Mouse (Mus musculus) hematopoietic stem cell, adult 5-6 weeks (primary cell): ENCODE measurements around the gene Rpgr. TPM values are rescaled to one million over a fixed set of nuclear protein-coding genes. Genes with fewer than 3 reads are reported as not detected.

ENCODE experiments used
- ATAC-seq, 2 experiments: fragments of 125-278 bp in 1 of 2; replicated peaks in 1 of 2; 2 replicates each; pipeline ENCODE4 v1.8.0; 2016 to 2017; ENCODE audit warnings: inconsistent platforms in 2 of 2, mild to moderate bottlenecking in 2 of 2, moderate number of reproducible peaks in 2 of 2, low read depth in 1 of 2, moderate TSS enrichment in 1 of 2; ENCODE audit not compliant: low FRiP score in 2 of 2, poor library complexity in 2 of 2, severe bottlenecking in 2 of 2, insufficient read depth in 1 of 2, low TSS enrichment in 1 of 2
- total RNA-seq: library from RNA; stranded (forward); fragments of 172-1452, 232-1000 nt; gene quantifications from 2 replicates; pipeline ENCODE4 v1.2.3, GENCODE M21; 2017

The Rpgr gene
- total RNA-seq, 1 experiment from 2014 or later: 9.7 TPM

DNA sequence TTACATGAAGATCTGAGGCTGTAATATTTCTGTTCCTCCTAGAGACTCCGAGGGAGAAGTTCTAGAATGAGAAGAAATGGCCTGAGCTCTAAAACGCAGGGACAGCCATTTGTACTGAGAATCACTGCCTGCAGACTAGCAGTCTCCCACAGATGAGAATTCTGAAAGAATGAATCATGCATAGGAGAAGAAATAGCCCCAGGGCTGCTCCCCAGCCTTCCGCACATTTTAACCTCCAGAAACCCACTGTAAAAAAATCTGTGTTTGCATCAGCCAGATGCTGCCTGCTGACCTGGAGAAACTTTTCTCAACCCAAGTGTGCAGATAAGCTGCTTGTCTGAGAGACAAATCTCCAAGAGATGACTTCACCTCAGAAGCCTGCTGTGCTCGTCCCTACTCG, 111.2 kb downstream of the Rpgr start:
- ATAC-seq: no peak

DNA sequence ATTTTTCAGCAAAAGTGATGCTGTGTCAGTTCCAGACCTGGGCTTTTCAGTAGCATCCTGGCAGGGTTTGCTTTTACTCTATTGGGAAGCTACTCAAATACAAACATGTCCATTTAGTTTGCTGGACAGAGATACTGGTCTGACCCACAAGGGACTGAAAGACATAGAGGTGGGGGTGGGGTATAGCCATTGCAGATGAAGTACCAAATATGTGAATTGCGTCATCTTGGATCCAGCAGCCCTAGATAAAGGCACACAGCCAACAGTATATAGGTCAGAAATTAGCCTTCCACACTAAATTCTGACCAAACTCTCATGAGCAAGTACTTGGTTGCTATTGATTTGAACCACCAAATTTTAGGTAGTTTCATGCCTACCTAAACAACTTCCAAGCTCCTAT, 114.0 kb downstream of the Rpgr start:
- no peak for ATAC-seq

DNA sequence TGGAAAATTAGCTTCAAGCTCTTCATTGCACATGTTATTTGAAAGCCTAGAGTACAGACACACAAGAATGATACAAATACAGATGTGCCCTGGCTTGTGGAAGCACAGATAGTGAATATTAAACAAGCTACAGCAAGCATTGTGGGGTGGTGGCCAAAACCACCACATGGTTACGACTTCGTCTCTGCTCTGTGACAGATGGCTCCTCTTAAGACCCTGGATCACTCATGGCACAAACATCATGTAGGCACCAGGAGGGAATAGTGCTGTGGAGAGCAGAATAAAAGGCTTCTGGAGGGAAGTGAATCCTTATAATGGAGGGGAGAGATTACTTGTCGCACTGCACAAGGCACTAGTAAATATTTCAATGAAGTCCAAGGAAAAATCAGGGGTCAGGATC, 120.9 kb downstream of the Rpgr start:
- no peak for ATAC-seq

- ATAC-seq: no peak
Measured at GRCm38 (mm10) chrX:10080385-10080784, 136.3 kb downstream of the Rpgr start.

DNA sequence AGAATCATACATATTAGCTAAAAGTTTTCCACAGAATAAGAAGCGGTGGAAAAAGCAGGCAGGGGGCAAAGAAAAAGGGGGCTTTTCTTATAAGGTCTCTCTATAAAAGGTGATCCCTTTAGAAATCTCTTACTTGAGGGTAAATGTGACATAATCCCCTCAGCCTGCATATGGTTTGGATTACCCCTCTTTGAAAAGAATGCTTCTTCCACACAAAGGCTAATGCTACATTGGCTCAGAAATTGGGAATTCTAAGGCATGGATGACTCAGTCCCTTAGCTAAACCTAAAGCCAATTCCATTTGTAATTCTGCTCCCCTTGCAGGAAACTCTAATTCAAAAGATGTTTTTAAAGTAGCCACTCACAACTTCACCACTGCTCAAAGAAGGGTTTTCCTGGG, 136.7 kb downstream of the Rpgr start:
- ATAC-seq: no peak

DNA sequence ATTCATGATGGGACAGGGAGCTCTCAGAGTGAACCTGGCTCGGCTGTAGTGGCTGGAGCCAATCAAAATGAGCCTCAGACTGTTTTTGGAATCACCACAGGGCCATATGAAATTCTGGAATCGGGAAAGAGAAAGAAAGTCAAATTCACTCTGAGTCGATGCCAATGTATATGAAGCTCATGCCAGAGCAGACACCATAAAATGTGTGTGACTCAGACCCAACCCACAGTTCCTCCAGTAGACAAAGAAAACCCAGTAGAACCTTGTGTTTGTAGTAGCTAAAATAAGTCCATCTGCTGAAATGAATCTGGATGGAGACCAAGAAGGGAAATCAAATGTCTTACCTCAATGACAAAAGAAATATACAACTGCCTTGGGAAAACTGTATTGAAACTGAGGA, 142.8 kb downstream of the Rpgr start:
- no peak for ATAC-seq

- no peak for ATAC-seq
Measured at GRCm38 (mm10) chrX:10071529-10071928, 145.2 kb downstream of the Rpgr start.

DNA sequence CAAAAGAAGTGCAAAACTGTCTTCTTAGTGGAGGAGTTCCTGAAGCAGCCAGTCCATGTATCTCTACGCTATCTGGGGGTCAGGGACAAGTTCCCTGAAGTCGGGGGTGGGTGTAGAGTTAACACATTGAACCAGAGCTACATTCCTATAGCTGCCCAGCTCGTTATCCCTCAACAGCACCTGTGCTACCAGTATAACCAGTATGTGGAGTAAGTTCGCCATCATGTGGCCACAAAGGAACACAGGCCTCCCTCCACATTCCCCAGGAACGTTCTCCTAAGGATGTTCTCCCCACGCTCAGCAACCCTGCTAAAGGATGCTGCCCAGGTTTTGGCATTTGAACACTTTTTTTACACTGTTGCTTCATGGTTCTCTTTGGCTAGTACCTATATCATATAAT, 146.0 kb downstream of the Rpgr start:
- no peak for ATAC-seq

- ATAC-seq: no peak
Measured at GRCm38 (mm10) chrX:10069405-10069804, 147.3 kb downstream of the Rpgr start.

GRCm38 (mm10) chrX:10063781-10064180, 152.9 kb downstream of the Rpgr start:
- no peak for ATAC-seq

GRCm38 (mm10) chrX:10063361-10063760, 153.4 kb downstream of the Rpgr start:
- ATAC-seq: no peak

- ATAC-seq: no peak
Measured at GRCm38 (mm10) chrX:10062201-10062600, 154.5 kb downstream of the Rpgr start.

GRCm38 (mm10) chrX:10034666-10035065, 182.1 kb downstream of the Rpgr start:
- ATAC-seq: no peak

Other genes starting within 250 kb of the Rpgr start
- not detected in 2 replicates for gene Srpx, start 99.2 kb downstream of the Rpgr start, total RNA-seq
- not detected in 2 replicates for gene Otc, start 35.4 kb upstream of the Rpgr start, total RNA-seq